Mouse (Mus musculus) midbrain, embryonic 12.5 days (tissue): ENCODE measurements around the gene Lhfpl4. TPM values are rescaled to one million over a fixed set of nuclear protein-coding genes. Genes with fewer than 3 reads are reported as not detected.

ENCODE experiments used
- ATAC-seq: fragments of 200-750 bp; cut with Nextera tagmentation; 2 replicates; pipeline ENCODE4 v1.8.0; 2017; ENCODE audit warnings: low read depth, moderate TSS enrichment, moderate library complexity; ENCODE audit not compliant: low FRiP score
- H3K27ac ChIP-seq: fragments of 300-500 bp; sonication (generic); replicated peaks from 2 replicates; pipeline ENCODE4 v1.5.1; 2016; ENCODE audit warnings: mild to moderate bottlenecking
- H3K27me3 ChIP-seq: fragments of 300-500 bp; sonication (generic); 2 replicates; pipeline ENCODE4 v1.6.1; 2016; ENCODE audit warnings: mild to moderate bottlenecking
- H3K36me3 ChIP-seq: fragments of 300-500 bp; sonication (generic); 2 replicates; pipeline ENCODE4 v1.6.1; 2016
- H3K4me1 ChIP-seq: fragments of 300-500 bp; sonication (generic); 2 replicates; pipeline ENCODE4 v1.6.1; 2016
- H3K4me2 ChIP-seq: fragments of 300-500 bp; sonication (generic); replicated peaks from 2 replicates; pipeline ENCODE4 v1.6.1; 2016; ENCODE audit warnings: mild to moderate bottlenecking, moderate library complexity
- H3K4me3 ChIP-seq: fragments of 300-500 bp; sonication (generic); 2 replicates; pipeline ENCODE4 v1.5.1; 2016; ENCODE audit warnings: mild to moderate bottlenecking
- H3K9ac ChIP-seq: fragments of 300-500 bp; sonication (generic); replicated peaks from 2 replicates; pipeline ENCODE4 v1.6.1; 2016; ENCODE audit warnings: mild to moderate bottlenecking, moderate library complexity
- H3K9me3 ChIP-seq: fragments of 300-500 bp; sonication (generic); 2 replicates; pipeline ENCODE4 v1.6.1; 2016; ENCODE audit warnings: mild to moderate bottlenecking
- WGBS: fragments of 180-500 bp; shearing (Covaris S2); methylation state at CpG from one replicate; pipeline ENCODE4 v1.1.7; 2016; 5-methylcytosine and 5-hydroxymethylcytosine counted together
- polyA plus RNA-seq: library from polyadenylated mRNA; unstranded; fragments of >200 nt; fragmentation: Nextera tagmentation; extraction: Ambion mirVana; gene quantifications from 2 replicates; pipeline ENCODE4 v1.2.1, GENCODE M21; 2016

Gene Lhfpl4
- 38.7 and 46.3 TPM in 2 replicates for polyA plus RNA-seq

DNA sequence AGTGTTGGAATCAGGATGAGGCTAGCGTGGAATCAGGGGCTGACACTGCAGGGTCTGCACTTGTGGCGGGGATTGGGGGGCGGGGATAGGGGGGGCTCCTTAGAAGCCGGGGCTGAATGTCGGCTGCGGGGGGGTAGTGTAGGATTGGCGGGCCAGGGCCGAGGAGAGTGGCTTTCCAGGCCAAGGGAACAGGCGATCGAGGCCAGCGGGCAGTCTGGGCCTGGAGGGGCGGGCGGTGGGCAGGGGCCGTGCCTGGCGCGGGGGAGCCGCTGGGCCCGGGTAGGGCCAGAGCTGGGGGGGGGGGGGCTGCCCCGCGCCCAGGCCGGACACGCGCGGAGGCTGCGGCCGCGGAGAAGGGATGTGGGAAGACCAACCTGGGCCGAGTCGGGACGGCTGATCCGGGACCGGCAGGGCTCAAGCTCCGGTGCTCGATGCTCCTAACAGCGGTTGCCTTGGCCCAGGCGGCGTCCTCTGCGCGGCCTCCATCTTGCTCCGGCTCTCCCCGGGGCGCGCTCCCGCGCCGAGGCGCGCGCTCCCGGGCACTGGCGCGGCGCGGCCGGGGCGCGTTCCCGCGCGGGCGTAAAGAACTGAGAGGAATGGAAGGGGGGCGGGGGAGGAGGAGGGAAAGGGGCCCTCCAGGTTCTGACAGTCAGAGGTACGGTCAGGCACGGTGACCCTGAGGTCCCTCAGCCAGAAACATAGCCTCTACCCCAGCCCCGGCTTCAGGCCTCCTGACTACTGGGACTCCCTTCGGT is at the start of gene Lhfpl4:
Gene Lhfpl4 (minus strand): TSS at position 544 of the 755 bp plus-strand sequence.
- H3K27ac ChIP-seq, result peak within 1 kb of the TSS; percentile 68
- ATAC-seq, result peak; percentile 89
- H3K4me2 ChIP-seq, result peak within 1 kb of the TSS; percentile 88
- H3K27me3 ChIP-seq, result peaks cover 19% of the 10 kb centered on the region
- no peaks in the 10 kb centered on the region for H3K9me3 ChIP-seq
- WGBS, result under 1% methylated on average over 48 of the region's 66 CpGs
- H3K9ac ChIP-seq, result peak within 1 kb of the TSS; percentile 85
- 0 out of 2 replicates have a peak, but pooled peaks cover 6% of the 10 kb centered on the region for H3K36me3 ChIP-seq
- H3K4me3 ChIP-seq, result peak within 1 kb of the TSS; percentile 84
- H3K4me1 ChIP-seq, result peaks cover 27% of the 10 kb centered on the region

DNA sequence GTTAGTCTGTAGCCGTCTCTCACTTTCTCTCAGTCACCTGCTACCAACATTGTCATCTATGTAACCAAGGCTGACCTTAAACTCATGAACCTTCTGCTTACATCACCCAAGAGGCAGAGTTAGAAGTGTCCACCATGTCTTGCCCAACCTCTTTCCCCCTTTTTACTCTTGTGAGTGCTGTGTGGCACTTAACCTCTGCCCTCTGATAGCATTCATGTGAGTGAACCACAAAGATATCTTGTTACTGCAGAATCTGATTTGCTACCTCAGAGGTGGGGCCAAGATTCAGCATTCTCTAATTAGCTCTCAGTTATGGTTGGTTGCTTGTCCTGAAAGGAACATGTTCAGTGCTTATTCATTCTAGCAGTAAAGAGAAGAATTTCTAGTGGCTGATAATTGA is 47.6 kb upstream of the Lhfpl4 start:
- Histone ChIP-seq H3K9ac (no peak overlapping the region), H3K36me3 (peaks cover 43% of the 10 kb centered on the region), H3K9me3 (no peaks in the 10 kb centered on the region), H3K4me3 (no peak overlapping the region), H3K27me3 (no peaks in the 10 kb centered on the region), H3K4me2 (no peak overlapping the region), H3K27ac (no peak overlapping the region), H3K4me1 (peaks cover 15% of the 10 kb centered on the region)
- ATAC-seq, result no peak
- WGBS, result 100% methylated on average over 1 of the region's 1 CpGs

DNA sequence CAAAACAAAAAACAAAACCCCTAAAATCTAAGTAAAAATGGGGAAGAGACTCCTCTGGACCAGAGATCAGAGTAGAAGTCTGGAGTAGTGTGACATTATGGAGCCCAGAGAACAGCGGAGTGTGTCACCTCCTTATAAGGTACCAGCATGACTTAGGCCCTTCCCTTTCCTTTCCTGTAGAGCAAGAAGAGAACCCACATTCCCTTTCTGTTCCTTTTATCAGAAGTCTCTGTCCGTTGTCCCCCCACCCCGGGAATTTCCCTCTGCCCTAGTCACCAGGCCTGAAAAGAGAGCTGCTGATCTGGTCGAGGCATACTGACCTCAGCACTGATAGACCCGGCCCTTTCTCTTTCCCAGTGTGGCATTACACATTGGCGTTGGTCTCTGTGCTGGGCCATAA is 43.3 kb upstream of the Lhfpl4 start:
- WGBS, result 35% methylated on average over 6 of the region's 6 CpGs

DNA sequence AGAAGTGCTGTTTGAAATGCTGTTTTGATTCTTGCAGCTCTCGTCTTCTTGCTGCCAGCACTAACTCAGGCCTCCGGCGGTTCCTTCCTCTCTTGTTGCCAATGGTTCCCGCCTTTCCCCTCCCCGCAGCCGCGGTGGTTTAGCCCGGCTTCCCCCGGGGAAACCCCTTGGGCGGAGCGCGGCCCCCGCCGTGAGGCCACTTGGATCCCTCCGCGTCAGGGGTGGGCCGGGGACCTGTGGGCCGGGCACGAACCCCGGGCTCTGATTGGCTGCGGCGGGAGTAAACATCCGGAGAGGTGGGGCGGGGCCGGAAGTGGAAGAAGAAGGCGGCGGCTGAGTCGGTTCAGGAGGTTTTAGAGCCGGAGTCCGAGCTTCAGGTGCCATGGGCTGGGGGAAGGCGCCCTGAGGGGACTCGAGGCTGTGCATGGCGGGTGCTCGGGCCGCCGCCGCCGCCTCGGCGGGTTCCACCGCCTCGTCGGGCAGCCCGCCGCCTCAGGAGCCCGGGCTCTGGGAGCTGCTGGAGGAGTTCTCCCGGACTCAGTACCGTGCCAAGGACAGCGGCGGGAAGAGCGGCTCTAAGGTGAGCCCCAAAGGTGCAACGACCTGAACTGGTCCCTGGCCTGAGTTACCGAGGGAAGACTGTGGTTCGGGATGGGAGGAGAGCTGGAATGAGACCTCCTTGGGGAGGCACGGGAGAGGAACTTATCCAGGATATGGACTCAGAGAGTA is 42.5 kb upstream of the Lhfpl4 start, which contains the start of gene Mtmr14:
Gene Mtmr14 (plus strand): TSS at position 302 of the 729 bp plus-strand sequence.
- Histone ChIP-seq H3K4me3 (peak within 1 kb of the TSS; percentile 100), H3K4me2 (peak within 1 kb of the TSS; percentile 82), H3K9ac (peak within 1 kb of the TSS; percentile 91), H3K27ac (peak within 1 kb of the TSS; percentile 64), H3K4me1 (peaks cover 17% of the 10 kb centered on the region), H3K36me3 (peaks cover 22% of the 10 kb centered on the region), H3K27me3 (no peaks in the 10 kb centered on the region), H3K9me3 (no peaks in the 10 kb centered on the region)
- under 1% methylated on average over 55 of the region's 55 CpGs for WGBS
- ATAC-seq, result peak; percentile 98

More for the DNA sequence above, 43.3 kb upstream of the Lhfpl4 start:
- H3K4me2 ChIP-seq, result peak overlapping the region; percentile 82
- H3K9me3 ChIP-seq, result no peaks in the 10 kb centered on the region
- peak overlapping the region; percentile 91 for H3K9ac ChIP-seq
- H3K27me3 ChIP-seq, result no peaks in the 10 kb centered on the region
- ATAC-seq, result 0 out of 2 replicates have a peak, but pooled peaks have one; percentile 11
- peaks cover 17% of the 10 kb centered on the region for H3K4me1 ChIP-seq
- peak overlapping the region; percentile 100 for H3K4me3 ChIP-seq
- peaks cover 30% of the 10 kb centered on the region for H3K36me3 ChIP-seq
- no peak overlapping the region for H3K27ac ChIP-seq

DNA sequence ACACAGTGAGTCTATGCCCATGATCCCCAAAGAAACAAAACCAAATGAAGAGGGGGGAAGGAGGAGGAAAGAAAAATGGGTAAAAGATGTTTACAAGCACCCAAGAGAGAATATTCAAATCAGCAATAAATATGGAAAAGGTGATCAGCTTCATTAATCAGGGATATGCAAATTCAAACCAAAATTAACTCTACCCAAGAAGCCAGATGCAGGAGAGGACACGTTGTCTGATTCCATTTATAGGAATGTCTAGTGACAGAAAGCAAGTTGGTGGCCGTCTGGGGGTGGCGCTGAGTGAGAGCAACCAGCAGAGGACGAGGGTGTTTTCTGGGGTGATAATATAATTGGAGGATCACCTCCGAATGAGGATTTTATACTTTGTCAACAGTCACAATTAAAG is 40.0 kb upstream of the Lhfpl4 start:
- Histone ChIP-seq H3K4me1 (peaks cover 17% of the 10 kb centered on the region), H3K27ac (no peak overlapping the region), H3K27me3 (no peaks in the 10 kb centered on the region), H3K9me3 (no peaks in the 10 kb centered on the region), H3K4me2 (no peak overlapping the region), H3K4me3 (no peak overlapping the region), H3K36me3 (peaks cover 3% of the 10 kb centered on the region), H3K9ac (no peak overlapping the region)
- 66% methylated on average over 5 of the region's 5 CpGs for WGBS
- no peak for ATAC-seq

DNA sequence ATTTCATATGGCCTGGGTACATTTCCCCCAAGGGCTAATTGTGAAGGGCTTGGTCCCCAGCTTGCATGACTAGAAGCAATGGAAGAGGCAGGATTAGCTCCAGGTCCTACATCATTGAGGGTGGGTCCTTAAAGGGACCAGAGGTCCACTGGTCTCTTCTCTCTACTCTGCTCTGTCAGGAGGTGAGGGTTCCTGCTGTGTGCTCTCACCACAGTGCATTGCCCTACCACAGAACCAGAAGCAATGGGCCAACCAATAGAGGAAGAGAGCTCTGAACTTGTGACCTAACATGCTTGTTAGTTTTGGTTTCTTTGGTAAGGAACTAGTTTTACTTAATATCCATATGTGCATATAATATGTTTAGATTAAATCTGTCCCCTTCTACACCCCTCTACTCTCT is 31.5 kb upstream of the Lhfpl4 start:
- H3K4me2 ChIP-seq, result no peak overlapping the region
- no peaks in the 10 kb centered on the region for H3K9me3 ChIP-seq
- H3K27ac ChIP-seq, result no peak overlapping the region
- no peaks in the 10 kb centered on the region for H3K27me3 ChIP-seq
- no peak for ATAC-seq
- H3K4me1 ChIP-seq, result no peaks in the 10 kb centered on the region
- no peak overlapping the region for H3K4me3 ChIP-seq
- H3K36me3 ChIP-seq, result no peaks in the 10 kb centered on the region
- no peak overlapping the region for H3K9ac ChIP-seq

DNA sequence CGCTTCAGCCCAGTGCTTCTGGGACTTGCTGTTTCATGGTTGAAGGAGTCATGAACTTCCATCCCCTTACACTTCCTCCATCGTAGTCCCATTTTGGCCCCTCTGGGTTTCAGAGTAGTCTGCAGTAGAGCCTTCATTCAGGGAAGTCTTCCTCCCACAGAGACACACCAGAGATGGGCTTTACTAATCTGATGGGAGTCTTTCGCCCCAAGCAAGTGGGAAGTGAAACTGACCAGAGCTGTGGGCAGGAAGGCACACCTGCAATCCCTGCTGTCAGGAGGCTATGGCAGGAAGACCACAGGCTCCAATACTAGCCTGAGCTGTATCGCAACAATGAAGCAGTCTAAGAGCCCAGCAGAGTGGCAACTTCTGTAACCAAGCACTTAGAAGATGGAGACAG is 30.6 kb upstream of the Lhfpl4 start:
- Histone ChIP-seq H3K9me3 (no peaks in the 10 kb centered on the region), H3K36me3 (no peaks in the 10 kb centered on the region), H3K4me3 (no peak overlapping the region), H3K27ac (no peak overlapping the region), H3K4me2 (no peak overlapping the region), H3K4me1 (no peaks in the 10 kb centered on the region), H3K27me3 (no peaks in the 10 kb centered on the region), H3K9ac (no peak overlapping the region)
- ATAC-seq, result no peak
- 79% methylated on average over 4 of the region's 4 CpGs for WGBS

DNA sequence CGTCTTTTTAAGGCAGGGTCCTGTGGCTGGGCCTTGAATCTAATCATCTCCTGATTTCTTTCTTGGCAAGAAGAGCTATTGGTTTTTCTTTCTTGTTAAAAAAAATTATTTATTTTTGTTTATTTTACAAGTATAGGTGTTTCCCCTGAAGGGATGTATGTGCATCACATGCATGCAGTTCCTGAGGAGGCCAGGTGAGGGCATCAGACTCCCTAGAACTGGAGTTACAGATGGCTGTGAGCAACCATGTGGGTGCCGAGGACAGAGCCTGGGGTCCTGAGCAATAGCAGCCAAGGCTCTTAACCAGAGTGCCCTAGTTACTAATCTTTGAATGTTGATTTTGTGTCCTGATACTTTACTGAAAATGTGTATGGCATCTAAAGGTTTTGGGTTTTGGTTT is 21.1 kb upstream of the Lhfpl4 start:
- Histone ChIP-seq H3K4me1 (no peaks in the 10 kb centered on the region), H3K36me3 (no peaks in the 10 kb centered on the region), H3K27ac (no peak overlapping the region), H3K4me3 (no peak overlapping the region), H3K9ac (no peak overlapping the region), H3K4me2 (no peak overlapping the region), H3K9me3 (no peaks in the 10 kb centered on the region), H3K27me3 (no peaks in the 10 kb centered on the region)
- WGBS, result 84% methylated on average over 2 of the region's 2 CpGs
- ATAC-seq, result no peak

DNA sequence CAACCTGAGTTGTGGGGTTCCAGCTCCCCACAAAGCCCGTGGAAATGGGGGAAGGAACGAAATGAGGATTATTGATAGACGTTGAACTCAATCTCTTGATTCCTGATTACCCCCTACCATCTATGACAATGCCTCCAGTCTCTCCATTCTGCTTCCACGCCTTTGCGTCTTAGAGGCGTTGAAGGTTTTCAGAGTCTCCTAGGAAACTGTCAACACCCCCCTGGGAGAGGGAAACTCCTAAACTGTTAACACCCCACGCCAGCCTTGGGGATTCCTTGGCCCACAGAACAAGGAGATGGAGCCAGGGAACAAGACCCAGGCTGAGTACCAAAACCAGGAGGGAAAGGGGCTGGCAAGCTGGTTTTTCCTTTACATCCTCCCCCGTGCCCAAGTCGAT is 410 bp upstream of the Lhfpl4 start:
- H3K36me3 ChIP-seq, result 0 out of 2 replicates have a peak, but pooled peaks cover 6% of the 10 kb centered on the region
- H3K9ac ChIP-seq, result peak overlapping the region; percentile 85
- no peak for ATAC-seq
- H3K27ac ChIP-seq, result peak overlapping the region; percentile 68
- H3K4me3 ChIP-seq, result peak overlapping the region; percentile 84
- peaks cover 27% of the 10 kb centered on the region for H3K4me1 ChIP-seq
- no peaks in the 10 kb centered on the region for H3K9me3 ChIP-seq
- H3K27me3 ChIP-seq, result peaks cover 19% of the 10 kb centered on the region
- WGBS, result 8% methylated on average over 9 of the region's 9 CpGs
- peak overlapping the region; percentile 88 for H3K4me2 ChIP-seq

DNA sequence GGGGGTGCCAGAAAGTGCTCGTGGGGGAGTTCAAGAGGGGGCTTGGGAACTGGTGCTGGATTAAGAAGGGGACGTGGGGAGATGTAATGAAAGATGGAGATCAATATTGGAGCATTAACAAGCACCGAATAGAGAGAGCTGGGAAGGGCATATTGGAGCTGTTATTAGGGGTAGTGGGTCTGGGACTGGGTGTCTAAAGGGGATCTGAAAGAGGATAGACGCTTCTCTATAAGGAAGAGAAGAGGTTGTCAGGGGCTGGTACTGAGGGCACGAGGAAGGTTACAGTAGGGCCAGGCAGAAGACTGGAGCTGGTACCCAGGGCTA is 705 bp downstream of the Lhfpl4 start:
- H3K4me2 ChIP-seq, result peak overlapping the region; percentile 88
- 0 out of 2 replicates have a peak, but pooled peaks cover 6% of the 10 kb centered on the region for H3K36me3 ChIP-seq
- peaks cover 19% of the 10 kb centered on the region for H3K27me3 ChIP-seq
- H3K27ac ChIP-seq, result peak overlapping the region; percentile 68; the same call in 1 of the 2 replicates
- no peak; the same call in 1 of the 2 replicates for ATAC-seq
- WGBS, result 2% methylated on average over 5 of the region's 5 CpGs
- H3K9ac ChIP-seq, result peak overlapping the region; percentile 85
- H3K4me1 ChIP-seq, result peaks cover 27% of the 10 kb centered on the region
- H3K4me3 ChIP-seq, result peak overlapping the region; percentile 84
- no peaks in the 10 kb centered on the region for H3K9me3 ChIP-seq

DNA sequence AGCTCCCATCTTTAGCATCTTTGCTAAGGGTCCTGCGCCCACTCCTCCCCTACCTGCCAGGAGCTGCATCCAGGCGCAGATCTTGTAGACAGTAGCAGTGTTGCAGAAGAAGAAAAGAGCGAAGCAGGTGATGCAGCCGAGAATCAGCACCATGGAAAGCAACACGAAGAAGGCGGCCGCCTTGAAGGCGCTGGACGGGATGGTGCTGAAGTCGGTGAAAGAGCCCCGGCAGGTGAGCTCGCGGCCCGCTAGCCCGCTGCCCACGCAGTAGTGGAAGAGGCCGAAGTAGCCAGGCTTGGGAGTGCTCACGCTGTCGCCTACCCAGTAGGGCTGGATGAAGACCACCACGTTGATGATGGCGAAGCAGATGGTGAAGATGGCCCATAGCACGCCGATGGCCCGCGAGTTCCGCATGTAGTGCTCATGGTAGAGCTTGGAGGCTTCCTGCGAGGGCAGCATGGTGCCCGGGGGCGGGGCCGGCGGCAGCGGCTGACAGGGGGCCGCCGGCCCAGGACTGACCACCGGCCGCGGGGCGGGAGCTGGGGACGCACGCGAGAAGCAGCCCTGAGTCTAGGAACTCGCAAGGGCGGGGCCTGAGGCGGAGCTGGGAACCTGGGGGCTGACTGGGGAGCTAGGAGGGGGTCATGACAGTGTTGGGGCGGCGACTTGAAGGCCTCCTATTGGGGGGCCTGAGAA is 1.3 kb downstream of the Lhfpl4 start:
- peak overlapping the region; percentile 85 for H3K9ac ChIP-seq
- WGBS, result 3% methylated on average over 46 of the region's 46 CpGs
- H3K4me3 ChIP-seq, result peak overlapping the region; percentile 84
- H3K9me3 ChIP-seq, result no peaks in the 10 kb centered on the region
- H3K4me1 ChIP-seq, result peaks cover 27% of the 10 kb centered on the region
- H3K36me3 ChIP-seq, result 0 out of 2 replicates have a peak, but pooled peaks cover 6% of the 10 kb centered on the region
- ATAC-seq, result peak; percentile 53
- H3K27ac ChIP-seq, result no peak overlapping the region
- peaks cover 19% of the 10 kb centered on the region for H3K27me3 ChIP-seq
- peak overlapping the region; percentile 88 for H3K4me2 ChIP-seq
